Mouse (Mus musculus): ENCODE measurements around the gene Kcnh7.
"Not testable (repeated sequence)": the region's sequence is repeated elsewhere in the genome, so short reads cannot be mapped to it uniquely, and the experiment has no call there.

Kcnh7 gene

GRCm38 (mm10) chr2:62718411-62718810 is 465.7 kb downstream of the Kcnh7 start:
- no peak for DNase-seq (ENCODE audit: low spot score in 2 of 2)

- DNase-seq (ENCODE audit: low spot score in 2 of 2), result no peak
Observed at GRCm38 (mm10) chr2:62717270-62717669, 466.8 kb downstream of the Kcnh7 start.

GRCm38 (mm10) chr2:62715260-62715659 is 468.8 kb downstream of the Kcnh7 start:
- no peak for DNase-seq (ENCODE audit: low spot score in 2 of 2)

- not testable (repeated sequence) for DNase-seq (ENCODE audit: low spot score in 2 of 2)
Observed at GRCm38 (mm10) chr2:62714362-62714761, 469.7 kb downstream of the Kcnh7 start.

GRCm38 (mm10) chr2:62709633-62710032 is 474.5 kb downstream of the Kcnh7 start:
- DNase-seq (ENCODE audit: low spot score in 2 of 2), result no peak

- no peak for DNase-seq (ENCODE audit: low spot score in 2 of 2)
Observed at GRCm38 (mm10) chr2:62706313-62706712, 477.8 kb downstream of the Kcnh7 start.

- DNase-seq (ENCODE audit: low spot score in 2 of 2), result no peak
Observed at GRCm38 (mm10) chr2:62685934-62686333, 498.2 kb downstream of the Kcnh7 start.

GRCm38 (mm10) chr2:62684989-62685595 is 499.0 kb downstream of the Kcnh7 start:
- DNase-seq (ENCODE audit: low spot score in 2 of 2), result no peak

- DNase-seq (ENCODE audit: low spot score in 2 of 2), result no peak
Observed at GRCm38 (mm10) chr2:62681667-62682066, 502.4 kb downstream of the Kcnh7 start.

GRCm38 (mm10) chr2:62672788-62673187 is 511.3 kb downstream of the Kcnh7 start:
- DNase-seq (ENCODE audit: low spot score in 2 of 2), result no peak

GRCm38 (mm10) chr2:62670767-62671166 is 513.3 kb downstream of the Kcnh7 start:
- DNase-seq (ENCODE audit: low spot score in 2 of 2), result no peak

GRCm38 (mm10) chr2:62670301-62670700 is 513.8 kb downstream of the Kcnh7 start:
- DNase-seq (ENCODE audit: low spot score in 2 of 2), result no peak

- DNase-seq (ENCODE audit: low spot score in 2 of 2), result no peak
Observed at GRCm38 (mm10) chr2:62669848-62670247, 514.2 kb downstream of the Kcnh7 start.

GRCm38 (mm10) chr2:62665536-62665935 is 518.6 kb downstream of the Kcnh7 start:
- DNase-seq (ENCODE audit: low spot score in 2 of 2), result no peak

- DNase-seq (ENCODE audit: low spot score in 2 of 2), result no peak
Observed at GRCm38 (mm10) chr2:62664839-62665238, 519.2 kb downstream of the Kcnh7 start.

GRCm38 (mm10) chr2:62664135-62664670 is 519.9 kb downstream of the Kcnh7 start, which contains the start of gene Gca:
TSS of gene Gca (plus strand) at chr2:62664285.
- peak; percentile 48 to 77 for DNase-seq (ENCODE audit: low spot score in 2 of 2)

GRCm38 (mm10) chr2:62662560-62662959 is 521.5 kb downstream of the Kcnh7 start:
- DNase-seq (ENCODE audit: low spot score in 2 of 2), result no peak

- no peak for DNase-seq (ENCODE audit: low spot score in 2 of 2)
Observed at GRCm38 (mm10) chr2:62660565-62660964, 523.5 kb downstream of the Kcnh7 start.

GRCm38 (mm10) chr2:62656072-62656471 is 528.0 kb downstream of the Kcnh7 start:
- DNase-seq (ENCODE audit: low spot score in 2 of 2), result no peak

- DNase-seq (ENCODE audit: low spot score in 2 of 2), result peak in 1 of 2 experiments; percentile 59
Observed at GRCm38 (mm10) chr2:62654519-62655338, 529.4 kb downstream of the Kcnh7 start.

- DNase-seq (ENCODE audit: low spot score in 2 of 2), result no peak
Observed at GRCm38 (mm10) chr2:62652466-62652865, 531.6 kb downstream of the Kcnh7 start.

GRCm38 (mm10) chr2:62651890-62652289 is 532.2 kb downstream of the Kcnh7 start:
- no peak for DNase-seq (ENCODE audit: low spot score in 2 of 2)
